Mouse (Mus musculus) erythroblast, embryonic 14.5 days (primary cell): ENCODE results near the gene Slc18a2.

ENCODE experiments used
- GATA1 ChIP-seq: IDR thresholded peaks from 2 replicates; pipeline ENCODE4 v1.6.1; 2012; ENCODE audit warnings: low read length, inconsistent platforms, mixed read lengths
- TAL1 ChIP-seq: IDR thresholded peaks from 3 replicates; pipeline ENCODE4 v1.6.1; 2012; ENCODE audit warnings: low read length, inconsistent platforms, mixed read lengths

DNA sequence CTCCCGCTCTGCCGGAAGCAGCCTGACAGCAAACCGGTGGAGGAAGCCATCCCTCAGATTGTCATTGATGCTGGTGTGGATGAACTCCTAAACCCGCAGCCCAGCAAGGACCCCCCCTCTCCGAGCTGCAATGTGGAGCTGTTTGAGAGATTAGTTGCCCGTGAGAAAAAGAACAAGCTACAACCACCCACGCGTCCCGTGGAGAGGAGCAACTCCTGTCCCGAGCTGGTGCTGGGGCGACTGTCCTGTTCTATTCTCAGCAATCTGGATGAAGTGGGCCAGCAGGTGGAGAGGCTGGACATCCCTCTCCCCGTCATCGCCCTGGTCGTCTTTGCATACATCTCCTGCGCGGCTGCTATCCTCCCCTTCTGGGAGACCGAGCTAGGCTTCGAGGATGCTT, 25.7 kb upstream of the Slc18a2 start:
- TF ChIP-seq GATA1 (no peak), TAL1 (no peak)
